Mouse (Mus musculus) myocyte (in vitro differentiated cells): ENCODE measurements around the gene Scarf2. TPM values are rescaled to one million over a fixed set of nuclear protein-coding genes. Genes with fewer than 3 reads are reported as not detected.

Experiments used
- H3K27me3 ChIP-seq: one replicate; pipeline ENCODE4 v1.6.1; 2011; ENCODE audit not compliant: control insufficient read depth, insufficient read depth, insufficient read length
- H3K36me3 ChIP-seq: one replicate; pipeline ENCODE4 v1.6.1; 2011; ENCODE audit not compliant: control insufficient read depth, insufficient read depth
- H3K4me2 ChIP-seq: one replicate; pipeline ENCODE4 v1.6.1; 2011; ENCODE audit warnings: low read depth, control low read depth
- H3K4me3 ChIP-seq: one replicate; pipeline ENCODE4 v1.5.1; 2011; ENCODE audit warnings: mild to moderate bottlenecking, control low read depth, moderate library complexity
- H3K79me2 ChIP-seq: one replicate; pipeline ENCODE4 v1.6.1; 2011; ENCODE audit not compliant: control insufficient read depth, insufficient read depth
- H3ac ChIP-seq: one replicate; pipeline ENCODE4 v1.6.1; 2011; ENCODE audit not compliant: control insufficient read depth, insufficient read length
- CEBPB ChIP-seq: IDR thresholded peaks from 2 replicates; pipeline ENCODE4 v1.6.1; 2011; ENCODE audit warnings: mild to moderate bottlenecking, moderate library complexity; ENCODE audit not compliant: poor library complexity, insufficient read depth, severe bottlenecking
- E2F4 ChIP-seq: IDR thresholded peaks from one replicate; pipeline ENCODE4 v1.6.1; 2011; ENCODE audit warnings: mild to moderate bottlenecking, control low read depth, moderate library complexity; ENCODE audit not compliant: insufficient read depth
- MAX ChIP-seq: IDR thresholded peaks from one replicate; pipeline ENCODE4 v1.6.1; 2011; ENCODE audit warnings: low read depth, mild to moderate bottlenecking, control low read depth
- MYOD1 ChIP-seq, 3 experiments: IDR thresholded peaks; one replicate each; pipeline ENCODE4 v1.6.1; 2011; ENCODE audit warnings: control low read depth in 2 of 3, low read depth in 2 of 3, mild to moderate bottlenecking in 2 of 3, moderate library complexity in 1 of 3; ENCODE audit not compliant: insufficient read length in 2 of 3, control insufficient read depth in 1 of 3
- MYOG ChIP-seq, 3 experiments: IDR thresholded peaks; one replicate each; pipeline ENCODE4 v1.6.1; 2011; ENCODE audit warnings: control low read depth in 2 of 3, low read depth in 2 of 3, mild to moderate bottlenecking in 2 of 3; ENCODE audit not compliant: insufficient read length in 2 of 3, control insufficient read depth in 1 of 3, insufficient read depth in 1 of 3
- POLR2A ChIP-seq: IDR thresholded peaks from one replicate; pipeline ENCODE4 v1.6.1; 2011; ENCODE audit warnings: low read depth, mild to moderate bottlenecking, control low read depth, moderate library complexity; ENCODE audit not compliant: insufficient read length
- POLR2AphosphoS2 ChIP-seq: IDR thresholded peaks from one replicate; pipeline ENCODE4 v1.6.1; 2011; ENCODE audit warnings: low read depth, control low read depth; ENCODE audit not compliant: insufficient read length
- REST ChIP-seq: IDR thresholded peaks from one replicate; pipeline ENCODE4 v1.6.1; 2011; ENCODE audit warnings: mild to moderate bottlenecking, control low read depth, moderate library complexity; ENCODE audit not compliant: insufficient read depth, insufficient read length
- SRF ChIP-seq: IDR thresholded peaks from one replicate; pipeline ENCODE4 v1.6.1; 2011; ENCODE audit warnings: low read depth; ENCODE audit not compliant: control insufficient read depth, insufficient read length
- TCF12 ChIP-seq: IDR thresholded peaks from one replicate; pipeline ENCODE4 v1.6.1; 2011; ENCODE audit warnings: mild to moderate bottlenecking, control low read depth; ENCODE audit not compliant: poor library complexity, insufficient read depth, severe bottlenecking
- TCF3 ChIP-seq: IDR thresholded peaks from one replicate; pipeline ENCODE4 v1.6.1; 2011; ENCODE audit warnings: low read depth, control low read depth; ENCODE audit not compliant: insufficient read length
- USF1 ChIP-seq: IDR thresholded peaks from one replicate; pipeline ENCODE4 v1.6.1; 2011; ENCODE audit warnings: low read depth, mild to moderate bottlenecking, control low read depth, moderate library complexity
- polyA plus RNA-seq: library from polyadenylated mRNA; unstranded; fragments of >200 nt; fragmentation: generic; extraction: Trizol; gene quantifications from one replicate; pipeline ENCODE4 v1.2.1, GENCODE M21; 2012; ENCODE audit warnings: missing spikeins

The Scarf2 gene
- polyA plus RNA-seq, 1 experiment: 25.9 TPM

- TF ChIP-seq MYOG (IDR thresholded peaks at IDR 0.05; ENCODE audit: control insufficient read depth in 1 of 3, insufficient read depth in 1 of 3, insufficient read length in 2 of 3, low read depth in 2 of 3) (no peak), MAX (no peak), MYOD1 (IDR thresholded peaks at IDR 0.05; ENCODE audit: control insufficient read depth in 1 of 3, insufficient read length in 2 of 3, low read depth in 2 of 3) (no peak), CEBPB (no peak), TCF3 (no peak), TCF12 (no peak), POLR2AphosphoS2 (no peak), SRF (no peak), E2F4 (no peak)
- H3K4me2 ChIP-seq: peak overlapping the region; percentile 44
- H3K27me3 ChIP-seq: peaks cover 66% of the 10 kb centered on the region
- H3K79me2 ChIP-seq: no peaks in the 10 kb centered on the region
- no peaks in the 10 kb centered on the region for H3K36me3 ChIP-seq
- no peak overlapping the region for H3K4me3 ChIP-seq
- no peak overlapping the region for H3ac ChIP-seq
Observed at GRCm38 (mm10) chr16:17833321-17833680, 36.2 kb downstream of the Scarf2 start.

- H3K79me2 ChIP-seq: no peaks in the 10 kb centered on the region
- H3K4me3 ChIP-seq: no peak overlapping the region
- peaks cover 66% of the 10 kb centered on the region for H3K27me3 ChIP-seq
Observed at GRCm38 (mm10) chr16:17833681-17834399, 36.8 kb downstream of the Scarf2 start.

GRCm38 (mm10) chr16:17834543-17834942 is 37.5 kb downstream of the Scarf2 start:
- Histone ChIP-seq H3K36me3 (no peaks in the 10 kb centered on the region), H3K4me2 (peak overlapping the region; percentile 44), H3K4me3 (no peak overlapping the region), H3ac (no peak overlapping the region), H3K27me3 (peaks cover 65% of the 10 kb centered on the region), H3K79me2 (no peaks in the 10 kb centered on the region)
- TF ChIP-seq MYOD1 (IDR thresholded peaks at IDR 0.05; ENCODE audit: control insufficient read depth in 1 of 3, insufficient read length in 2 of 3, low read depth in 2 of 3) (no peak), MYOG (IDR thresholded peaks at IDR 0.05; ENCODE audit: control insufficient read depth in 1 of 3, insufficient read depth in 1 of 3, insufficient read length in 2 of 3, low read depth in 2 of 3) (no peak), POLR2A (no peak), POLR2AphosphoS2 (no peak), REST (no peak), SRF (no peak), CEBPB (no peak), MAX (no peak), TCF3 (no peak), E2F4 (no peak), USF1 (no peak), TCF12 (no peak)

More at GRCm38 (mm10) chr16:17833681-17834399, 36.8 kb downstream of the Scarf2 start:
- Histone ChIP-seq H3ac (no peak overlapping the region), H3K36me3 (no peaks in the 10 kb centered on the region), H3K4me2 (peak overlapping the region; percentile 44)
- TF ChIP-seq SRF (no peak), TCF12 (no peak), CEBPB (no peak), POLR2A (no peak), MYOD1 (IDR thresholded peaks at IDR 0.05; ENCODE audit: control insufficient read depth in 1 of 3, insufficient read length in 2 of 3, low read depth in 2 of 3) (no peak), MYOG (IDR thresholded peaks at IDR 0.05; ENCODE audit: control insufficient read depth in 1 of 3, insufficient read depth in 1 of 3, insufficient read length in 2 of 3, low read depth in 2 of 3) (no peak), USF1 (no peak), MAX (no peak), POLR2AphosphoS2 (no peak), E2F4 (no peak), REST (no peak)

DNA sequence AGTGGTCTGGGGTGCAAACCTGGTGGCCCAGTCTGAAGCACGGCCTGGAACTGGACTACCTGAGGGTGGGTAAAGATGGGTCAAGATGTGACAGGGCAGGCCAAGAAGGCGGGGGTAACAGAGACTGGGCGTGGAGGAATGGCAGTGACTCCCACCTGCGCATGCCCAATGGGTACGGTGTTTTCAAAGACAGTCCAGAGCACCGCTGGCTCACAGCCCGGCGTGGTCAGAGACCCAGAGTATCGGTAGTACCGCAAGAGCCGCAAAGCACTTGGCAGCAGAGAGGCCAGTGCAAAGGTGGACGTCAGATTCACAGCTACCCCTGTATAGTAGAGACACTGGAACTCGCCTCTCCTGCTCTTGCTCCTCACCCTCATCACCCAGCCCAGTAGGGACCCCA is 38.4 kb downstream of the Scarf2 start:
- Histone ChIP-seq H3K4me3 (no peak overlapping the region), H3K4me2 (no peak overlapping the region), H3ac (no peak overlapping the region), H3K79me2 (no peaks in the 10 kb centered on the region), H3K27me3 (peaks cover 56% of the 10 kb centered on the region), H3K36me3 (no peaks in the 10 kb centered on the region)
- TF ChIP-seq MYOG (IDR thresholded peaks at IDR 0.05; ENCODE audit: control insufficient read depth in 1 of 3, insufficient read depth in 1 of 3, insufficient read length in 2 of 3, low read depth in 2 of 3): no peak
- TF ChIP-seq MAX: no peak
- no peak for TF ChIP-seq TCF3
- TF ChIP-seq POLR2A: no peak
- TF ChIP-seq CEBPB: no peak
- TF ChIP-seq REST: no peak
- no peak for TF ChIP-seq POLR2AphosphoS2
- no peak for TF ChIP-seq SRF
- no peak for TF ChIP-seq E2F4
- no peak for TF ChIP-seq MYOD1 (IDR thresholded peaks at IDR 0.05; ENCODE audit: control insufficient read depth in 1 of 3, insufficient read length in 2 of 3, low read depth in 2 of 3)
- no peak for TF ChIP-seq TCF12
- no peak for TF ChIP-seq USF1
